Mouse (Mus musculus) ovary, adult 18-20 months (tissue): ENCODE measurements around the gene Ttc28.

Experiments
- DNase-seq: peaks from one replicate; pipeline ENCODE4 v3.0.0; 2022; ENCODE audit warnings: low spot score, mixed read lengths

Gene Ttc28

DNA sequence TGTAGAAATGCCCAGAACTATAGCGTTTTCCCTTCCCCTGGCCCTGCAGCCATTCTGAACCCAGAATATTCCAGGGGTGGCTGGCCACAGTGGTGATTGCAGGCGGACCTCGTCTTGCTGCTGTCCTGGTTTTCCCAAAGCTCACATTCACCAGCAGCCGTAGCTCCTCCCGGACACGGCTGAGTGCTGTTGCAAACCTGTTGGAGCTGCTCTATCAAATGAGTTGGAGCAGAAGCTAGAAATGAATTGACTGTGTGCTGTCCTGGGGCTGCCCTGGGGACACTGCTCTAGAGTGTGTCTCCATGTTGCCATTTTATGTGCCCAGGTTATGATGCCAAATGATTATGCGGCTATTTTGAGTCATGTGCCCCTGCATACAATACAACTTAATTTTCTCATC, 254.2 kb downstream of the Ttc28 start:
- no peak for DNase-seq

DNA sequence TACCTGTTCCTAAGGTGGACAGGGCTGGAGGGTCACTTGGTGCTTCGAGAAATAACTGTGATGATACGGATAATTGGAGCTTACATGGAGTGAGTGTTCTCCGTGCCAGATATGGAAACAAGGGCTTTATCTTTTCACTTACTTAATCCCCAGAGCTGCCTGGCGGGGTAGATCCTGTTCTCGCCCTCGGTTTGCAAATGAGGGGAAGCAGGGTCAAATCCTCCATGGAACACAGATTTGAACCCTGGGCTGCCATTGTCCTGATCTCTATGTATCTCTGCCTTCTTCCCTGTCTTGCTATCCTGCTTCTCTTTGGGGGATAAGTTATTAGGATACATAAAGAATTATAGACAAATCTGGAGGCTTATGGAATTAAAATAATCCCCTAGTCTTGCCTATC, 257.7 kb downstream of the Ttc28 start:
- no peak for DNase-seq

DNA sequence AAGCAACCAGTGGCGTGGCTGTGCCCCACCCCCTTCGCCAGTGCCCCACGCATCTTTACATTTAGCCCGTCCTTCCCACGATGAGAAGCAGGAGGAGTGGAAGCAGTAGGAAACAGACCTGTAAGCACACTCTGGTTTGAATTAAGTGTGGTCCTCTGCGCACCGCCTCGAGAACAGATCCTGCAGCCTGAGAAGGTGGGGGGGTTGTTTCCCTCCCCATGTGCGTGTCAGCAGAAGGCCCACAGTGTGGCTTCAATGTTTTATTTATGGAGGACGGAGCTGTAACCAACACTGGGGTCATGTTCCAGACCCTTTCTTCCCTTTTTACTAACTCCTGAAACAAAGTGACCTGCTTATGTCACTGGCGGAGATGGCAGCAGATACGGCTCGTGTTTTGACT, 258.1 kb downstream of the Ttc28 start:
- DNase-seq: no peak

DNA sequence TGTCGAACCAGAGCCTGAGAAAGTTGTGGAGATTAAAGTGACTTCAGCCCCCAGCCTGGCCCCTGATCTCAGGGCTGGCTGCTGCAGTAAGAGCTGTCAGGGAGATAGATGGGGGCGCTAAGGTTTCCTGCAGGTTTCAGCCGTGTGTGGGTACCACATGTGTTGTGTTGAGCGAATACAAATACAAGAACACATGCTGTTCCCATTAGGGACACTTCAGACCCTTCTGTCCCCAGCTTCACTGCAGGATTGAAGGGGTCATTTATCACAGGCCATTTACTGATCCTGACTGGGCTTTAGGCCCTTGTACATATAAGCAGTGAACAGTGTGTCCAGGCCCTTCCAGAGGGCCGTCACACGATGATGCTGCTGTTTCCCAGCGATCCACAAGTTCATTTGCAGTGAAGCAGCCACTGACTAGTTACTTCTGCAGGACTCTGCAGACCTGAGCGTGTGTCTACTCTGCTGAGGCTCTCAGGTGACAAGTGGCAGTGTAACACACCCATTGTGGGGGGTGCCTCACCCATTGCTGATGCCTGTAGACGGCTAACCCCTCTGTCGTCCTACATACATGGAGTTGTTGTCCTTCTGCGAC, 258.7 kb downstream of the Ttc28 start:
- DNase-seq: no peak

DNA sequence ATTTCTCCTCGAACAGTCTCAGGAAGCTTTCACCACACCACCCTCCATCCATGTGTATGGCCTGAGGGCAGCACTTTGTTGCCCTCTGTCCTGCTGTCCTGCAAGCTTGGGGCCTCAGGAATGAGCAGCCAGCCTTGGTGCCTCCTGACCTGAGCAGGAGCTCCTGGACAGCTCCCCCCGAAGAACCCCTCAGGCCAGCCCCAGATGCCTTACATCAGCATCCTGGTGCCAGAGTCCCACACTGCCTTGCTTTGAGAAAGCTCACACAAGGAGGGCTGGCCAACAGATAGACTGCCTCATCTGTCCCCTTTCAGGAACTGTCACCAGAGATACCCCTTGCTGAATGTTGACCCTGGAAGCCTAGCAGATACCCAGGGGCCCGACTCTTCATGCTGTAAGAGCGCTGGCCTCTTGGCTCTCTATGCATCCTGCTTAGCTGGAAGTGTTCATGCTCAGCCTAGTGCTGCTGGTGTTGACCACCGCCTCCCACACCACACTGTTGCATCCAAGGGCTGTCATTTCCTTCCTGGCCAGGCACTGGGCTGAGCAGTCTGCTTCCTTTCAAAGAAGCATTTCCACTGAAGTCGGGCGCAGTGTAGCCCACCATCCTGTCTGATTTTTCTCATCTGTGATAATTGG, 259.4 kb downstream of the Ttc28 start:
- no peak for DNase-seq

DNA sequence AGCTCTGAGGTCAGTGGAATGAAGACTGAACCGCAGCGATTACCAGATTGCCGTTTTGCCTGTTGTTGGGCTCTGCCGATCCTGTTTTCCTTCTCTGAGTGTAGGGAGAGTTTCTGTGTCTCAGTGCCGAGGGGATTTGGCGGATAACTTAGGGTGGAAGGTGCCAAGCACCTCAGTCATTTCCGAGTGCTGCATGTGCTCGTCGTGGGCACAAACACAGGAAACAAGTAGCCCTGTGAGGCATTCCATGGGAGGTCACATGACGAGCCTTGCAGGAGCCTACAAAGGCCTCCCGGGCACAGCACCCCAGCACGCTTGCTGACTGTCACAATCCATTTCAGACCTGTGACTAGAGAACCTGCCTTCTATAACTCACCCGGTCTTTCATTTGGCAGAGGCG, 260.0 kb downstream of the Ttc28 start:
- no peak for DNase-seq

DNA sequence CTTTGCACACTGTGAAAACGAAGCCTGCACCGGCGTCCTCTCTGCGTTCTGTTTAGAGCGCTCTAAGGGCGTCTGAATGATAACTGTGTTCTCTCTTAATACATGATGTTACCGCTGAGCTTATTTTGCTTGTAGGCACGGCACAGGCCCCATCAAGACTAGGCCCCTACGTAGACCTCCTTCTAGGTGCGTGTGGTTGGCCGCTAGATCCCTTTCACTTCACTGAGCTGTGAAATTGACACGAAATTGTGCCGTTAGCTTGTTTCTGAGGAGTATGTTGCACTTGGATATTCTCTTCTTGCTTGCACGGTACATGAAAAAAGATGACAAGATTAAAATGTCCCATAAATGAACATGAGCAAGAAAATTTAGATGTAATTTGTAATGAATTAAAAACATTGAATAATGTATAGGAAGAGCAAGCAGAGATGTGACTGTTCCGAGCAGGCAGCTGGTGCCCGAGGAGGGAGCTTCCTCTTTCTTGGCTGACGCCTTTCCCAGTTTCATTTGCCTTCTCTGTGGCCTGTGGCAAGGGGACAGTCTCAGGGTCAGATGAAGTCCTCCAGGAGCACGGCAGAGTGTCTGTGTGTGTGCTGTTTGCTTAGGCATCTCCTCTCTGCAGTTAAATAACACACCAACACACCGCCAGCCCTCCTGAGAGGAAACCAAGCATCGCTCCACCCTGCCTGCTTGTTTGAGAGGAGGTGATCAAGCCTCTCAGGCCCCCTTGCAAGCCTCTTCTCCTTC, 261.7 kb downstream of the Ttc28 start:
- DNase-seq: no peak

DNA sequence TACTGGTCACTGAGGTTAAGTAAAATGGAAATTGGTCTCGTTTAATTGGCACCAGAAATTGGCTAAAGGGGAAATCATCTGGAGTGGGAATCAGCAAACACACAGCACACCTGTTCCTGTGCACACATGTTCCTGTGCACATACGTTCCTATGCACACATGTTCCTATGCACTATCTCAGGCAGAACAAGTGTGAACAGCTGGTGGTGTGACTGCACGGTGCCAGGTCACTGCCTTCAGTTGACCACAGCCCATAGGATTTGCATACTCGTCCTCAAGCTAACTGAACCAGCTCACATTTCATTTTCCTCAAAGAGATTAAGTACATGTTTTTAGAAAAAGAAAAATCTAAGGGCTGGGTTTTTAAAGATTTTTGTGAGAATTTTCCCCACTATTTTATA, 263.2 kb downstream of the Ttc28 start:
- DNase-seq: no peak

DNA sequence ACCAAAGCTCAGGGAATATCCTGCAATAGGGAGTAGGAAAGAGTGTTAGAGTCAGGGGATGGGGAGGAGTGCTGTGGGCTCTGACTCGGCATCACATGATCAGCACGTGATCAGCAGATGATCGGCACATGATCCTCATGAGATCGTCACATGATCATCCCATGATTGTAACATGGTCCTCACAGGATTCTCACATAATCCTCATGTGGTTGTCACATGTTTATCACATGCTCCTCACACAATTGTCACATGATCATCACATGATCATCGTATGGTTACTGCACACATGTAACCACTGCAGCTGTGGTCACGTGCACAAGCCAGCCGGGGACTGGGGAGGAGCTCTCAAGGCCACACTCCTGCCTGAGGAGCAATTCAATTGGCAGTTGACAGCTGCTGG, 264.8 kb downstream of the Ttc28 start:
- DNase-seq: no peak

DNA sequence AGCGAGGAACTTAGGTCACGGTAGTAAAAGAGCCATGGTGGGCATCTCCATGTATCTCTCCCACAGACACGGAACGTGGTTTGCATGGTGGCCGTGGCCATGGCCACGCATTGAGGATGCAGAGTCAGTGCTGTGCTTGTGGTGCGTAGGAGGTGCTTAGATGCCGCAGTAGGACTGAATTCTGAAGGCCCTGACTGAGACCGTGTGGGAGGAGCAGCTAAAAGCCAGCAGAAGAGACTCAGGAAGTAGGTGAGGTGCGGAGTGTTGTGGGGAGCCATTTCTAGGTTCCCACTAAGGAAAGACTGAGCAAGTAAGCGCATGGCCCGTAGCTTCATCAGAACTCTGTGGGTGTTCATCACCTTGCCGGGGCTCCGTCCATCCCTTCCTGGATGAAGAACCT, 271.0 kb downstream of the Ttc28 start:
- no peak for DNase-seq

DNA sequence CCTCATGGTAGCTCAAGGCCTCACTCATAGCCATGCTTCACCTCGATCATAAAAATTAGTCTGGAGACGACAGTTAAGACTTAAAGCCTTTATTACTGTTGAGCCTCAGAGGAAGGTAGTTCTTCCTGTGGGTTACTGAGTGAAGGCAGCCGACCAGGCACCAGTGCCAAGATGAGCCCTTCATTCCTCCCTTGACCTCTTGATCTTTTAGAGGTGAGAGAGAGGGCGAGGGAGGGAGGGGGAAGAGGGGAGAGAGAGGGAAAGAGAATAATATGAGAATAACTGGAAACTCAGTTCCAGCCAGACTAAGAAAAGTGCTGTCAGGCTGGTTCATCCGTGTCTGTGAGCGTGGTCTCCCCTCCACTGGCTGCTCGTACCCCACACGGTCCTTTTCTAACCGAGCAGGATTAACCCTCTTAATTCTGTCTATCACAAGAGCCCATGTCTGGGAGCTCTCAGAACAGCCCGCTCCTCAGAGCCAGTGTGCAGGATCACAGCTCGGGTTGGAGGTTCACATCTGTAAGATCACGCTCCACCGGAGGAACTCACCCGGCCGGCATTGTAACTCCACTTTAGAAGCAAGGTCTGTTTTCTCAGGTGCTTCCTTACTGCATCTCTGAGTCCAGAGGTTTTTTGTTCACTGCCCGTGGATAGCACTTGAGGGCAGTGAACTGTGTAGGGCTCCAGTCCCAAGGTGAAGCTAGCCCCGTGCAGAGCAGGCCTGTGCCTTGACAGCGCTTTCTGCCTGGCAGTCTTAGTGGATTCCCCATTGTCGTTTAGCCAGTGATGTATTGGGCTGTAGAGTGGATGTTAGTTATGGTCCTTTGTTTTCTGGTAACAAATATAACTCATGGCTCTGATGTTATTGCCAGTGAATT, 272.5 kb downstream of the Ttc28 start:
- DNase-seq: no peak

DNA sequence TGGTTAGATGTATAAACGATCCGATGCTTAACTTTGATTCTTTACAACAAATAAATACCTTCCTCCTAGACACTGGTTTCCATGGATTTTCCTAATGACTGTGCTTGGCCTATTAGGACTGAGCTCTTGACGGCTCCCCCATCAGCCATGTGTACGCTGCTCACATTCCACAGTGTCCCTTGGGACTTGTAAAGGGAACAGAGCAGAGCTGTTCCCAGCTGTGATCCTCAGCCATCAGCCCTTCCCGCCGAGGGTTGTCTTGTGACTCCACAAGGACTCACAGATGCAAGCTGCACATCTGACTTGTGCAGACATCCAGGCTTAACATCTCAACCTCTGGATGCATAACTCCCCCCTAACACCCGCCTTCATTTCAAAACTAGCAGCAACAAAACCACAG, 275.0 kb downstream of the Ttc28 start:
- DNase-seq: no peak

DNA sequence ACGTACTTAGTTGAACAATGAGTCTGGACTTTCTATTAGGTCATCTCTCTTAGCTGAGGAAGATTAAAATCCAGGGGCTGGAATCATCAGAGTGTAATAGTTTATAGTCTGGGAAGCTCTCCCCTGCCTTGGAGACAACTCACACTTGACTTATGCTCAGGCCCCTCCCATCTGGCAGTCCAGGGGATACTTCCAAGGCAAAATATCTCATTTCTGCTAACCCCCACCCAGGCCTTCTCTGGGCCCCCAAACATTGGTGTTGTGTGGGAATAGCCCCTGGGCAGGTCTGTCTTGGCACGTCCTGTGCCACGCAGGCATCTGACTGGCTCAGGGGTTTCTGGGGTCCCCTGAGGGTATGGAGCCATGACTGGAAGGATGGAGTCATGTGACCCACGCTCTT, 275.7 kb downstream of the Ttc28 start:
- DNase-seq: no peak

DNA sequence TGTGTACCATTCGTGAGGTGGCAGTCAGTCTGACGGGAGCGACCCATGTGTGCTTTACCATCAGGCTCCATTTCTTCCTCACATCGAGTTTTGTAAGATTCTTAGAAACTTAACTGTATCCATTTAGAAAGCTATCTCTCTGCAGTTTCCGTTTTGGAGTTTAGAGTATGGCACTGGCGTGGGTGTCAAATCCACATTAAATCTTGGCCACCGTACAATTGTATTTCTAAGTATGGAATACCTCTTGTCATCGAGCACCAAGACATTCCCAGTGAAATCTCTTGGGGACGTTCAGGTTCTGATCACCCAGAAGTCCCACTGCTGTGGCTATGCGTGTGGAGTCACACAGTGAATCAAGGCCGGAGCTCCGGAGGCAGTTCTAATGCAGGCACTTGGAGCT, 276.3 kb downstream of the Ttc28 start:
- no peak for DNase-seq

DNA sequence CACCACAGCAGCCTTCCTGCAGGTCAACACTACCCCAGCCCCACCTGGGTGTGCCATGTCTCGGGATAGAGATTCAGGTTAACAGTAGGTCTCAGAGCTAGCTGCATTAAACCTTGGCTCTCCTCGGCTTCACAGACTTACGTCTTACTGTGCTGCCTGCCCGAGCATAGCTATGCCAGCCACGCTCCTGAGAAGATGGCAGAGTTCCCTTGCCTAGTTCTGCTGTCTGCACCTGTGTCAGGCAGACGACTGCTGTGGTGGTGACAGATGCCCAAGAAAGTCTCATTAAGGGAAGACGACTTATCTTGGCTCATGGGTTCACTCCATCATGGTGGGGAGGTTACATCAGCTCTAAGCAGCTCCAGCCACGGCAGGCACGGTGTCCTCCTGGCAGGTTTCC, 278.7 kb downstream of the Ttc28 start:
- no peak for DNase-seq

DNA sequence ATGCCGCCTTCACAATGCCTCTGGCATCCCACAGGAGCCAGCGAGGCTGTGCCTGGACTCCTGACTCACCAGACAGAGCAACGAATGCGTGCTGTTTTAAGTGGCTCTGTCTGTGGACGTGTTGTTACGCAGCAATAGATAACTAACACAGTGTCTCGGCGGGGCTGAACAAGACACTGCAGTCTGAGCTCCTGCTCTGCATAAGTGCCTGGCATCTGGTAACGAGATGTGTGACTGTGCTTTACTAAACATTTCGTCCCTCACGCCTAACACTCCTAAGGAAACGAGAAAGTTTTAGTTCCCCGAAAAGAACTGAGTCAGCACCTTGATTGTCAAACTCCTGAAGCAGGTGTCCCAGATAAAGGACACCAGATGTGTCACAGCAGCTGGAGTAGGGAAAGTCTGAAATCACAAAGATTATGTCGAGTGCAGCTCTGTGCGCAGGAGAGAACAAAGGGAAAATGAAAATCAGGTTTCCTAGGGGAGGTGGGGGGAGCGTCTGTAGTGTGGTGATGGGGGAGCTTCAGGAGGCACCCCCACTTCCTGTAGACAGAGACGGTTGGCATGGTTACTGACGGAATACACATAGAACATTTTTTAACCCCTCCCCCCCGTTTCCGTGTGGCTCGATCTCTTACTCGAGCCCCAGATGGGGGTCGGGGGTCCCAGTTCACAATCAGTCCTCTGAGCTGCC, 280.2 kb downstream of the Ttc28 start:
- DNase-seq: no peak

DNA sequence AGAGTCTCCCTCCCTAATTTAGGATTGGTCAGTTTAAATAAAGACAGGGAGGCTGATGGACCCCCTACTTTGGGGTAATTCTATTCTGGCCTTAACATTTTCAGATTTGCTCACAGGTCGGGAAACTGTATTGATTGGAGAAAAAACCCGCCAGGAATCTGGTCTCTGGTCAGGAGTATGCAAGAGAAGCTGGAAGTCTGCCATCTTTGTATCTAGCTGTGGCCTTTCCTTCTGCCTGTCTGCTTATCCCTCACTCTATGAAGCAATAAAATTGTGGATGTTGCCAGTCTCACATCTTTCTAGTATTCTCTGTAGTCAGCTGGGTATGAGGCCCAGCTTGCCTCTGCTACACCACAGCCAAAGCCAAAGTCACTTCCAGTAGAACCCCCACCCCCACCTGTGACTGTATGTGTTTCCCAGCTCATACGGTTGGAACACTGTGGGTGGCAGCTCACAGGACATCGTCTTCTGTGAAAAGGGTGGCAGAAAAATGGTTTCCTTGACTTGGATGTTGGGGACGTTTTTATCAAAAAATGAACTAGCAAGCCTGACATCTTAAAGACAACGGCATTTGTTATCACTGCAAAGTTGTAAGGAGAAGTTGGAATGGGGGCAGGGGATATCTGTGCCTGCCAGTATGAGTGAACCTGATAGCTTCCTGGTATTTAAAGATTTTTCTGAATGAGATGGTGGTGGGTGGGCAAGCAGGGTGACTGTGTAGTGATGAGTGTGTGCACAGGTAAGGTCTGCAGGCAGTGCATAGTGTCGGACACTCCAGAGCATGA, 281.7 kb downstream of the Ttc28 start:
- no peak for DNase-seq

DNA sequence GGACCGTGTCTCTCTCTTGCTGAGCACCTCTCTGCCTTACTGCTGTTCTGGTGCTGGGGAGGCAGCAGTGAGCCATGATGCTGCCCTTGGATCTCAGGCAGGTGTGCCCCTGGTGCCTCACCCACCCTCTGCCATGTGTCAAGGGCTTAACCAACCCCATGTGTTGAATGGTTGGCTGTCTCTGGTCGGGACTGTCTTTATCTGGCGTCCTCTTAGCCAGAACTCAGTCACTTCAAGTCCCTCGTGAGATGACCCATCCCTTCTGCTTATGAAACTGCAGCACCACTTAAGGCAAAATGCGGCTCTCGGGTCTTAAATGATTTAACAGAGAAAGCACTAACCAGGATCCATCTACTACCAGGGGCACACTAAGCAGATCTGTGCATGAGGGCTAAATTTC, 283.3 kb downstream of the Ttc28 start:
- no peak for DNase-seq

DNA sequence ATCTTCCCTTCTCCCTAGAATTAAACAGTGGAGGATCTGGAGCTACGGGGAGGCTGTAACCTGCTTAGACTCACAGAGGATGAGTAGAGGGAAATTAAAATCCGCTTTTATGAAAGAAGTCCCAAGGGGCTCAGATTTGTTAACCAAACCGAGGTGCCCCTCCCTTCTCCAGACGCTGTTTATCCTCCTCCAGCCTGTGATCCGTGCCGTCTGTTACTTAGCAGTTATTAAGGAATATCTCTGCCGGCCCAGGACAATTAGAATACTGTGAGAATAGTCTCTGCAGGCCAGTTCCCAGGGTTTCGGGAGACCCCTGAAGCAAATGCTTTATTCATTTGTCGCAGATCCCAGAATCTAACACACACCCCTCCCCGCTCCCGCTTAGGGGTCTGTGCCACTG, 283.8 kb downstream of the Ttc28 start:
- DNase-seq: no peak

DNA sequence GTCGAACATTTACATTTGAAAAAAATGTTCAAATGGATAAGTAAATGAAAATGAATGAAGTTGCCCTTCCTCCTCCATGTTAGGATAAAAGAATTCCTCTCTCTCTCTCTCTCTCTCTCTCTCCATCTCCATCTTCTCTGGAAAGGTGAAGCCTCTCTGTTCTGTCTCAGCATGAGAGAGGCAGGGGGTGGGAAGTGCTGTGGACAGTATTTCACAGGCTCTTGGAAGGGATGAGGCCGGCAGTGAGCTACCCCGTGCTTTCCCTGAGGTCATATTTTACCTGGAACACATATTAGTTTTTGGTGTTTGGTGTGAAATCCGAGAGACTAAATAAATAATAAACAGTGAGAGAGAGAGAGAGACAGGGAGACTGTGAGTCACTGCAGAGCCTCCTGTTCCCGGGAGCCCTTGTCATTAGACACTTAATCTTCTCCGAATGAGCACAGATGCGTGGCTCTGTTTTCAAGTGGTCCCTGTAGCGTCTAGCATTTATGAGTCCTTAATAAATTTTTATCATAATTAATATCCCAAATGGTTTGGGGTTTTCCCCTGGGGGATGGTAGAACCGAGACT, 284.8 kb downstream of the Ttc28 start:
- DNase-seq: no peak

DNA sequence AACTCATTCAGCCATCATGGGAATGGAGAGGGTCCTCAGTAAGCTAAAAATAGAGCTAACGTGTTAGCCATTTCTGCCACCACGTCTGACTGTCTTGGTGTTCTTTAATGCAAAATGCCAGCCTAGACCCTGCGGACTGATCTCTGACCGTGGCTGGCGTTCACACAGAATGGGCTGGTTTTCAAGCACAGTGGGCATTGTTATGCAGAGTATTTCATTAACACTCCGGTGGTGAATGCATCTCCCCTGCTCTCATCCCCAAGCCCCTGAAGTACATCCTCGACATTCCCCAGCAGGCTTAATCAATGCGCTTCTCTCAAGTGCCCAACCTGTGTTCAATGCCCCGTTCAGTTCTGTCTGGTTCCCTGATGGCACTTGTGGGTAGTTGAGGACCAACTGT, 290.8 kb downstream of the Ttc28 start:
- no peak for DNase-seq
